Mouse (Mus musculus): ENCODE measurements at regions not wholly inside any gene's neighbourhood (a gene's known extent, or its start where the extent isn't known, plus 50 kb on each side); places are given as distances from the start of the nearest gene placed in this dataset.

DNA sequence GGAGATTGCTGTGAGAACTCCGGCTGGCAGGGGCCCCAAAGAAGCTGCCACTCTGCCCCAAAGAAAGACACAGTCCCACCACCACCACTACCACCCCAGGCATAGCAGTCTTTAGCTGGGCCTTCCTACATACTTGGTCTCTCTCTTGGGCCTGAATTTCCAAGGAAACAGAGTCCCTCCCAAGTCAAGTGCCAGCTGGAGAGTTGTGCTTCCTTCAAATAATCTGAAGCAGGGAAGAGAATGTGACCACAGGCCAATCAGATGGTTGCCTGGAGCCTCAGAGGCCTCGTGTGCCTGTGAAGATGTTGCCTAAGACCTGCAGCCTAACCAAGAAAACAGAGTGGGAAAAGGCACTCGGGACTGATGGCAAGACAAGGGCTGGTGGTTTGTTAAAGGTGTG, 117.5 kb upstream of the Ctnnb1 start:
- no peak for TF ChIP-seq POLR2A (IDR thresholded peaks at IDR 0.05; ENCODE audit: borderline replicate concordance, extremely low read depth, low read depth, low read length)
- no peak for TF ChIP-seq CTCF (IDR thresholded peaks at IDR 0.05; ENCODE audit: insufficient read depth, low read length)
